Mouse (Mus musculus) macrophage (primary cell): ENCODE data around the gene Cc2d1b. TPM values are rescaled to one million over a fixed set of nuclear protein-coding genes. Genes with fewer than 3 reads are reported as not detected.

ENCODE experiments used
- H3K27ac ChIP-seq: fragments of 350-480 bp; formaldehyde crosslinking; 2 replicates; pipeline ENCODE4 v1.9.0; 2021
- H3K36me3 ChIP-seq: fragments of 350-480 bp; formaldehyde crosslinking; 2 replicates; pipeline ENCODE4 v1.9.0; 2021; ENCODE audit errors: inconsistent target
- H3K4me3 ChIP-seq: fragments of 350-480 bp; formaldehyde crosslinking; 2 replicates; pipeline ENCODE4 v1.9.0; 2021; ENCODE audit errors: inconsistent target
- H3K79me2 ChIP-seq: fragments of 350-480 bp; formaldehyde crosslinking; 2 replicates; pipeline ENCODE4 v1.9.0; 2021; ENCODE audit errors: inconsistent target
- WGBS: methylation state at CpG from one replicate; pipeline ENCODE4 v1.1.7; 2026; ENCODE audit warnings: inconsistent platforms; ENCODE audit not compliant: missing documents; 5-methylcytosine and 5-hydroxymethylcytosine counted together
- polyA plus RNA-seq: library from polyadenylated mRNA; stranded (reverse); fragments of 250-400 nt; gene quantifications from 3 replicates; pipeline ENCODE4 v1.2.4, GENCODE M21; 2018; ENCODE audit warnings: inconsistent platforms
- total RNA-seq, 78 experiments: library from RNA; depleted of rRNA; stranded (reverse); fragments of 250-400 nt; gene quantifications; 1 replicate in 9 of 78; 2 replicates in 24 of 78; 3 replicates in 43 of 78; 4 replicates in 2 of 78; pipeline ENCODE4 v1.2.4; 2018; ENCODE audit warnings: inconsistent platforms in 56 of 78

Gene Cc2d1b
- 100 to 1,000 TPM in 20 of 26 experiments, 10 to 100 TPM in 6; 69.7 to 243 (median 159) TPM for total RNA-seq (2018; cell fraction: chromatin; rRNA removed)
- 10 to 100 TPM; 24.5 to 50.3 (median 36.2) TPM for total RNA-seq (2018; cell fraction: cytosol; rRNA removed)
- total RNA-seq (2018; cell fraction: nucleus; rRNA removed) = 100 to 1,000 TPM in 6 of 26 experiments, 10 to 100 TPM in 20; 46.3 to 152 (median 76.5) TPM
- 38.2 to 64.5 TPM (median 46.3 TPM) in 3 replicates for polyA plus RNA-seq

- peaks cover 74% of the 10 kb centered on the region for H3K79me2 ChIP-seq
- H3K4me3 ChIP-seq = peak within 1 kb of the TSS; percentile 96
- H3K36me3 ChIP-seq = peaks cover 7% of the 10 kb centered on the region; the same call in 1 of the 2 replicates
- peak within 1 kb of the TSS; percentile 64 for H3K27ac ChIP-seq
- WGBS = 0% methylated on average over 85 of the region's 86 CpGs
These were observed at the start of gene Cc2d1b for GRCm38 (mm10) chr4:108619587-108620341. Gene Cc2d1b (plus strand): TSS chr4:108619940.

- H3K36me3 ChIP-seq = peaks cover 81% of the 10 kb centered on the region
- no peak overlapping the region for H3K4me3 ChIP-seq
- peaks cover 17% of the 10 kb centered on the region for H3K79me2 ChIP-seq
- H3K27ac ChIP-seq = no peak overlapping the region
- WGBS = 88% methylated on average over 3 of the region's 3 CpGs
These were observed 47.1 kb upstream of the Cc2d1b start for GRCm38 (mm10) chr4:108572644-108573043.

GRCm38 (mm10) chr4:108578840-108579742 is 40.6 kb upstream of the Cc2d1b start, which contains the start of the genes Prpf38a and Orc1:
Gene Prpf38a (minus strand): TSS chr4:108579336.
Gene Orc1 (plus strand): TSS chr4:108579423.
- under 1% methylated on average over 64 of the region's 64 CpGs for WGBS
- H3K4me3 ChIP-seq = peak within 1 kb of the TSS; percentile 95
- H3K27ac ChIP-seq = peak within 1 kb of the TSS; percentile 32
- peaks cover 23% of the 10 kb centered on the region; the same call in 1 of the 2 replicates for H3K36me3 ChIP-seq
- H3K79me2 ChIP-seq = peaks cover 65% of the 10 kb centered on the region

GRCm38 (mm10) chr4:108579743-108580411 is 39.9 kb upstream of the Cc2d1b start:
- H3K36me3 ChIP-seq = peaks cover 18% of the 10 kb centered on the region; the same call in 1 of the 2 replicates
- peak overlapping the region; percentile 95 for H3K4me3 ChIP-seq
- H3K79me2 ChIP-seq = peaks cover 70% of the 10 kb centered on the region
- WGBS = 2% methylated on average over 16 of the region's 16 CpGs
- peak overlapping the region; percentile 32 for H3K27ac ChIP-seq

- Histone ChIP-seq H3K79me2 (no peaks in the 10 kb centered on the region), H3K4me3 (no peak overlapping the region), H3K27ac (no peak overlapping the region), H3K36me3 (no peaks in the 10 kb centered on the region)
- WGBS = 100% methylated on average over 2 of the region's 2 CpGs
These were observed 26.4 kb upstream of the Cc2d1b start for GRCm38 (mm10) chr4:108593376-108593775.

- Histone ChIP-seq H3K36me3 (no peaks in the 10 kb centered on the region), H3K4me3 (no peak overlapping the region), H3K79me2 (no peaks in the 10 kb centered on the region), H3K27ac (no peak overlapping the region)
- 95% methylated on average over 1 of the region's 1 CpGs for WGBS
These were observed 24.0 kb upstream of the Cc2d1b start for GRCm38 (mm10) chr4:108595785-108596184.

GRCm38 (mm10) chr4:108598306-108598705 is 21.4 kb upstream of the Cc2d1b start:
- Histone ChIP-seq H3K79me2 (no peaks in the 10 kb centered on the region), H3K4me3 (no peak overlapping the region), H3K36me3 (no peaks in the 10 kb centered on the region), H3K27ac (no peak overlapping the region)
- WGBS = 78% methylated on average over 4 of the region's 4 CpGs

GRCm38 (mm10) chr4:108601870-108602269 is 17.9 kb upstream of the Cc2d1b start:
- Histone ChIP-seq H3K4me3 (no peak overlapping the region), H3K27ac (no peak overlapping the region), H3K36me3 (peaks cover 13% of the 10 kb centered on the region), H3K79me2 (no peaks in the 10 kb centered on the region)
- WGBS = 93% methylated on average over 7 of the region's 7 CpGs

- peaks cover 18% of the 10 kb centered on the region for H3K36me3 ChIP-seq
- H3K27ac ChIP-seq = no peak overlapping the region
- no peak overlapping the region for H3K4me3 ChIP-seq
- WGBS = 96% methylated on average over 3 of the region's 3 CpGs
- H3K79me2 ChIP-seq = peaks cover 46% of the 10 kb centered on the region; the same call in 1 of the 2 replicates
These were observed 11.1 kb upstream of the Cc2d1b start for GRCm38 (mm10) chr4:108608651-108609050.

- Histone ChIP-seq H3K27ac (no peak overlapping the region), H3K4me3 (no peak overlapping the region), H3K79me2 (peaks cover 69% of the 10 kb centered on the region), H3K36me3 (peaks cover 4% of the 10 kb centered on the region; the same call in 1 of the 2 replicates)
- WGBS = 96% methylated on average over 4 of the region's 5 CpGs
These were observed 8.8 kb upstream of the Cc2d1b start for GRCm38 (mm10) chr4:108610935-108611334.

GRCm38 (mm10) chr4:108618586-108618985 is 1.2 kb upstream of the Cc2d1b start:
- H3K79me2 ChIP-seq = peaks cover 86% of the 10 kb centered on the region
- peak overlapping the region; percentile 96 for H3K4me3 ChIP-seq
- no peak overlapping the region for H3K27ac ChIP-seq
- WGBS = 86% methylated on average over 4 of the region's 4 CpGs
- H3K36me3 ChIP-seq = no peaks in the 10 kb centered on the region

GRCm38 (mm10) chr4:108619165-108619564 is 575 bp upstream of the Cc2d1b start:
- Histone ChIP-seq H3K36me3 (peaks cover 2% of the 10 kb centered on the region; the same call in 1 of the 2 replicates), H3K4me3 (peak overlapping the region; percentile 96), H3K79me2 (peaks cover 80% of the 10 kb centered on the region), H3K27ac (peak overlapping the region; percentile 38)
- WGBS = 4% methylated on average over 10 of the region's 10 CpGs

- WGBS = 10% methylated on average over 8 of the region's 8 CpGs
- Histone ChIP-seq H3K79me2 (peaks cover 67% of the 10 kb centered on the region), H3K27ac (peak overlapping the region; percentile 64), H3K36me3 (peaks cover 15% of the 10 kb centered on the region), H3K4me3 (peak overlapping the region; percentile 89)
These were observed 796 bp downstream of the Cc2d1b start for GRCm38 (mm10) chr4:108620536-108620935.

- 98% methylated on average over 6 of the region's 6 CpGs for WGBS
- Histone ChIP-seq H3K36me3 (peaks cover 25% of the 10 kb centered on the region), H3K27ac (no peak overlapping the region), H3K79me2 (peaks cover 57% of the 10 kb centered on the region), H3K4me3 (no peak overlapping the region)
These were observed 1.8 kb downstream of the Cc2d1b start for GRCm38 (mm10) chr4:108621504-108621903.
